ENCODE assay signal across 21 mouse cellular contexts in the genomic region with DNA sequence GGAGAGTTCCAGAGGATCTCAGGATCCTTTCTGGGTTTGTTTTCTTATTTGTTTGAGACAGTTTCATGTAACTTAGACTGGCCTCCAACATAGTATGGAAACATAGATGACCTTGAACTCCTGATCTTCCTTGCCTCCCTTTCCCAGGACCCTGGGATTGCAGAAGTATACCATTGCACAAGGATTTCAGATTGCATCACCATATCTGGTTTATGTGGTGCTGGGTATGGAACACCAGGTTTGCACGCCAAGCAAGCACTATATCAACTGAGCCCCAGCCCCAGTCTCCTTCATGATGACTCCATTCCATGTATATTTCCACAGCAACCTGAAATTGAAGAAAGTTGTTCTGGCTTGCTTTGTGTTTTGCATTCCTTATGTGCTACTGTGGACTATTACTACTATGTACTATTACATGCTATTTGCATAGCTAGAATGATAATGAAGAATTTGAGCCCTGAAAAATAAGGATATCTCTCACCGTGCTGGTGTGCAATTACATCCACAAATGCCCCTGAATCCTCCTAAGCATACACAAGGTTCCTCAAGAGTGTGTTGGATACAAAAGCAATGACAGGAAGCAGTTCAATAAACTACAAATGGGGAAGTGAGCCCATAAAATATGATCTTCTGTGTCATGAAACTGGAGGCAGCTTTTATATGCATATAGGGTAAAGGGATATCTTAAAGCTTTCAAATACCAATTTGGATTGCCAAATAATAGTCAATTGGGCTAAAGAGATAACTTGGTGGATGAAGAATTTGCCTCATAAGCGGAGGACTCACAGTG. TPM values are rescaled to one million over a fixed set of nuclear protein-coding genes. Genes with fewer than 3 reads are reported as not detected.
DNase-seq lines count a peak whose midpoint lies in the region; ATAC-seq and TF ChIP-seq lines count a peak whose summit lies in the region.
"Had no signal": no experiment of that assay in that cellular context is flagged by ENCODE, and none has a peak within 500 bp of the region (broad histone marks: within the 10 kb centered on the region; RNA-seq: fewer than 3 reads in every experiment).

No protein-coding gene starts in this region.

- H3K27ac ChIP-seq in bone marrow macrophage, adult 2 months (ENCODE audit: insufficient read depth, low read depth, low read length): peak overlapping the region; percentile 2
- H3K27ac ChIP-seq: embryonic facial prominence, embryonic 10.5 days; forebrain, embryonic 10.5 days; heart, adult 2 months; heart, embryonic 15.5 days; hindbrain, embryonic 15.5 days had no signal

- TF ChIP-seq POLR2A in bone marrow macrophage, adult 2 months (IDR thresholded peaks at IDR 0.05; ENCODE audit: borderline replicate concordance, low read depth, low read length): no peak

- no peak for TF ChIP-seq CTCF in bone marrow macrophage, adult 2 months (IDR thresholded peaks at IDR 0.05; ENCODE audit: low read depth, low read length)

- peak; percentile 88 for ATAC-seq in granulocyte monocyte progenitor cell, adult 5-6 weeks (replicated peaks; ENCODE audit: poor library complexity, severe bottlenecking)
- ATAC-seq in megakaryocyte progenitor cell, adult 5-6 weeks (replicated peaks; ENCODE audit: poor library complexity): peak; percentile 57
- ATAC-seq: CD4-positive, CD25-positive, alpha-beta regulatory T cell, adult 4 months; forebrain, embryonic 14.5 days; inflammation-experienced regulatory T-cells, adult 6 months had no signal

- no peak overlapping the region for H3K4me3 ChIP-seq in bone marrow macrophage, adult 2 months (ENCODE audit: insufficient read depth, low read length)
- H3K4me3 ChIP-seq: embryonic facial prominence, embryonic 10.5 days; erythroblast, embryonic 14.5 days; forebrain, embryonic 10.5 days; heart, adult 2 months; heart, embryonic 15.5 days; hindbrain, embryonic 15.5 days had no signal

- DNase-seq in left cerebral cortex, postnatal 36 days (ENCODE audit: low spot score in 2 of 2): no peak
- DNase-seq in urinary bladder, postnatal 10 days (ENCODE audit: low spot score): no peak
- DNase-seq in lung, postnatal 4 days: no peak
- DNase-seq: adrenal gland, postnatal 10 days; B cell, adult 2 months; cerebellum, adult 18-20 months; cerebellum, adult 9-11 months; cerebellum, postnatal 36 days; gastrocnemius, postnatal 36 days; heart, adult 2 months had no signal

- intact Hi-C loops in left cerebral cortex, postnatal 36 days (cut with DNase I): loop anchor here (5.0 kb wide), 1 partner anchor 38 kb away; no protein-coding TSS in a partner anchor

- peaks cover 47% of the 10 kb centered on the region for H3K4me1 ChIP-seq in bone marrow macrophage, adult 2 months (ENCODE audit: control insufficient read depth, insufficient read depth, low read length)

RNA-seq across cellular contexts. Expression of a gene that starts 48.4 kb away (rescaled TPM):
- 130 and 149 TPM in 2 replicates for polyA plus RNA-seq in bone marrow macrophage, adult 2 months (2012; ENCODE audit: insufficient read depth, insufficient read length, missing spikeins)
- total RNA-seq in granulocyte monocyte progenitor cell, adult 5-6 weeks (2014; fragmentation: Nextera tagmentation): 109 and 110 TPM in 2 replicates
- total RNA-seq in granulocyte monocyte progenitor cell, adult 5-6 weeks (2017): 86.0 and 94.1 TPM in 2 replicates
- total RNA-seq in megakaryocyte progenitor cell, adult 5-6 weeks (2015): 110 and 118 TPM in 2 replicates
- total RNA-seq in megakaryocyte progenitor cell, adult 5-6 weeks (2017): 104 and 116 TPM in 2 replicates
- 100 to 1,000 TPM; 107 to 119 TPM for total RNA-seq in left cerebral cortex, postnatal 36 days (2021)
